Mouse (Mus musculus) hindbrain, embryonic 11.5 days (tissue): ENCODE measurements at regions not wholly inside any gene's neighbourhood (a gene's known extent, or its start where the extent isn't known, plus 50 kb on each side); places are given as distances from the start of the nearest gene placed in this dataset.

Source experiments
- ATAC-seq: fragments of 200-750 bp; cut with Nextera tagmentation; 2 replicates; pipeline ENCODE4 v1.8.0; 2017; ENCODE audit warnings: mild to moderate bottlenecking, moderate TSS enrichment, moderate library complexity; ENCODE audit not compliant: low FRiP score
- DNase-seq: peaks from one replicate; pipeline ENCODE4 v3.0.0-alpha.2; 2015; ENCODE audit warnings: low spot score
- H3K27ac ChIP-seq: fragments of 300-500 bp; sonication (generic); 2 replicates; pipeline ENCODE4 v1.5.1; 2014; ENCODE audit warnings: mild to moderate bottlenecking, low read depth, low read length
- H3K27me3 ChIP-seq: fragments of 300-500 bp; sonication (generic); 2 replicates; pipeline ENCODE4 v1.6.1; 2014; ENCODE audit warnings: mild to moderate bottlenecking, low read length, moderate library complexity, mixed read lengths; ENCODE audit not compliant: control insufficient read depth, insufficient read depth
- H3K36me3 ChIP-seq: fragments of 300-500 bp; sonication (generic); 2 replicates; pipeline ENCODE4 v1.6.1; 2014; ENCODE audit warnings: mild to moderate bottlenecking, low read length, moderate library complexity, mixed read lengths; ENCODE audit not compliant: control insufficient read depth, insufficient read depth
- H3K4me1 ChIP-seq: fragments of 300-500 bp; sonication (generic); replicated peaks from 2 replicates; pipeline ENCODE4 v1.6.1; 2014; ENCODE audit warnings: low read length, mixed read lengths; ENCODE audit not compliant: control insufficient read depth, insufficient read depth
- H3K4me2 ChIP-seq: fragments of 300-500 bp; sonication (generic); replicated peaks from 2 replicates; pipeline ENCODE4 v1.6.1; 2014; ENCODE audit warnings: mild to moderate bottlenecking, low read depth, low read length
- H3K4me3 ChIP-seq: fragments of 300-500 bp; sonication (generic); 2 replicates; pipeline ENCODE4 v1.5.1; 2014; ENCODE audit warnings: low read depth, low read length
- H3K9ac ChIP-seq: fragments of 300-500 bp; sonication (generic); 2 replicates; pipeline ENCODE4 v1.6.1; 2014; ENCODE audit warnings: low read depth, low read length
- H3K9me3 ChIP-seq: fragments of 300-500 bp; sonication (generic); 2 replicates; pipeline ENCODE4 v1.6.1; 2016; ENCODE audit warnings: low read length; ENCODE audit not compliant: control insufficient read depth
- WGBS: fragments of 180-500 bp; shearing (Covaris S2); extraction: QIAGEN DNeasy Blood & Tissue Kit; methylation state at CpG from one replicate; pipeline ENCODE4 v1.1.7; 2014; 5-methylcytosine and 5-hydroxymethylcytosine counted together

DNA sequence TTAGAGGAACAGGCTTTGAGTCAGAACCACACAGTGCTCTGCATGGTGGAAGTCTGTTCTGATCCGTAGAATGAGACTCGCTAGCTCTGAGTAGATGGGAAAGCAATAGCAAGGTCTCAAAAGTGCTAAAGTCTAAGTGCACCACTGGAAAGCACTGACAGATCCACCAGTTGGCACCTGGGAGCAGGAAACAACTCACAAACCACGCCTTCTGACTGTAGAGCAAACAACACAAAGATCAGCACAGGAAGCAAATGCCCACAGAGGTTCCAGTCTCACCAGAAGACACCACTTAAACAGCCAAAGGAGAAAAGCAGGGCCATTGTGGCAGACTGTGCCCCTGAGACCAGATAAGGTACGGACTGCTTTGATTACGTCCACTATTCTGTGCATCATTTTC is 121.1 kb upstream of the 2610301B20Rik start:
- no peak overlapping the region for H3K4me3 ChIP-seq
- no peak overlapping the region for H3K27ac ChIP-seq
- no peaks in the 10 kb centered on the region for H3K36me3 ChIP-seq
- 89% methylated on average over 5 of the region's 5 CpGs for WGBS
- H3K27me3 ChIP-seq, result no peaks in the 10 kb centered on the region
- H3K4me2 ChIP-seq, result no peak overlapping the region
- no peak for DNase-seq
- ATAC-seq, result no peak
- H3K4me1 ChIP-seq, result no peaks in the 10 kb centered on the region
- no peak overlapping the region for H3K9ac ChIP-seq
- no peaks in the 10 kb centered on the region for H3K9me3 ChIP-seq

DNA sequence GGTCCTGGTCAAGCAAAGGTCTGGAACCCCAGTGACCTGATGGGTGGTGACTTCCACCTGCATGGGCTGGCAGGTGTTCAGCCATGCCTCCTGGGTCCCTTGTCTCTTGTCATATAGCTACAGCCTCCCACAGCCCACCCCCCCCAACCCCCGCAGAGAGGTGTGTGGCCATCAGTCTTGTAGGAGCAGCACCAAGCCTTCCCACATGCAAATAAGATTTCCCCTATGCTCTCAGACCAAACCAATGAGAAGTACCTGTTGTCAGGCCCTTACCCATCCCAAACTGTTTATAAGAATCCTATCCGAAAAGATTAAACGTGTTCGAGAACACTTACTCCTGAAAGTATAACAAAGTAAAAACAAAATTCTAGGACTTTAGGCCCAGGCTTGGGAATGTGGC is 114.8 kb upstream of the 2610301B20Rik start:
- H3K9ac ChIP-seq, result no peak overlapping the region

DNA sequence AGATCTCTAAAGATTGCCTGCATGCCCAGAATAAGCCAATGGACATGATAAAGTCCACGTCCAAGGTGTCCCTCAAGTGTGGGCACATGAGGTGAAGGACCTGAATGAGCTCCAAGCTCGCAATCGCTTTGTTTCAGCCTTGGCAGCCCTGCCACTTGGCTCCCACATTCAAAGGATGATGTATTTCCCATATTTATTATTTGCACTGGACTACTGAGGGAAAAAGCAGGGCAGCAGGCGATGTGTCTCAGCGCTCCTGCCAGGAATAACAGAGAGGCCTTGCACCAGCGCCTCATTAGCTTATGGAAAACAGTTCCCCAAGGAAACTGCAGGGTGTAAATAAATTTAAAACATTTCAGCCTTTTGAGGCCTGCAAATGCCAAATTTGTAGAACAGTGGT is 106.6 kb upstream of the 2610301B20Rik start:
- Histone ChIP-seq H3K36me3 (no peaks in the 10 kb centered on the region), H3K4me1 (no peaks in the 10 kb centered on the region), H3K27ac (no peak overlapping the region), H3K9me3 (no peaks in the 10 kb centered on the region), H3K9ac (no peak overlapping the region), H3K27me3 (no peaks in the 10 kb centered on the region), H3K4me2 (no peak overlapping the region), H3K4me3 (no peak overlapping the region)
- DNase-seq (no peak), ATAC-seq (no peak)
- 90% methylated on average over 6 of the region's 6 CpGs for WGBS

More for the DNA sequence above, 114.8 kb upstream of the 2610301B20Rik start:
- DNase-seq (no peak), ATAC-seq (no peak)
- no peak overlapping the region for H3K4me2 ChIP-seq
- H3K27me3 ChIP-seq, result no peaks in the 10 kb centered on the region
- no peaks in the 10 kb centered on the region for H3K9me3 ChIP-seq
- no peak overlapping the region for H3K4me3 ChIP-seq
- H3K27ac ChIP-seq, result no peak overlapping the region
- WGBS, result 86% methylated on average over 4 of the region's 4 CpGs
- no peaks in the 10 kb centered on the region for H3K36me3 ChIP-seq
- no peaks in the 10 kb centered on the region for H3K4me1 ChIP-seq

DNA sequence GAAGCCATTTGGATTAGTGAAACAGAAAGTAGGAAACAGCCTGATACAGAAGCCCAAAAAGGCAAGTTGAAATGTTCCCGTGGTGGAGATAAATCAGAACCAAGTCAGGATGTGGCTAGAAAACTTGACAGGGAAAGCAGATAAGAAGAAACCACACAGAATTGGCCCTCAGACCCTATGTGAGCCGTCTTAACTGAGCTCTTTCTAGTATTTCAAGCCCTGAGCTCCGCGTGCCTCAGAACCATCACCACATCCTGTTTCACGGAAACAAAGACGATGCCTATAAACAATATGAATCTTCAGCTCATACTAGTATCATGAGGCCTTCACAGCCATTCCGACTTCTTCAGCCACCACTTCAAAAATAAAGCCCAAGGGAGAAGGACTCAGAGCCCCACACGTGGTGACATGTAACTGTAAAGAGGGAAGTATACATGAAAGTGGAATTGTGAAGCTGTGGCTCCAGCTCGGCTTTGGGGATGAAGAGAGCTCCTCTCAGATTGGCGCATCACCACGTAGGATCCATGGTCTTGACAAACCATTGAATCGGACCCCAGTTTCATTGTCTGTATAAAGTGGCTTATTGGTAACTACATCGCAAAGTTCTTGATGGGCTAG is 104.2 kb upstream of the 2610301B20Rik start:
- H3K27ac ChIP-seq, result no peak overlapping the region
- DNase-seq (no peak), ATAC-seq (no peak)
- 92% methylated on average over 13 of the region's 13 CpGs for WGBS
- no peaks in the 10 kb centered on the region for H3K4me1 ChIP-seq
- no peaks in the 10 kb centered on the region for H3K9me3 ChIP-seq
- no peaks in the 10 kb centered on the region for H3K36me3 ChIP-seq
- no peak overlapping the region for H3K4me2 ChIP-seq
- no peak overlapping the region for H3K4me3 ChIP-seq
- H3K27me3 ChIP-seq, result no peaks in the 10 kb centered on the region
- no peak overlapping the region for H3K9ac ChIP-seq

DNA sequence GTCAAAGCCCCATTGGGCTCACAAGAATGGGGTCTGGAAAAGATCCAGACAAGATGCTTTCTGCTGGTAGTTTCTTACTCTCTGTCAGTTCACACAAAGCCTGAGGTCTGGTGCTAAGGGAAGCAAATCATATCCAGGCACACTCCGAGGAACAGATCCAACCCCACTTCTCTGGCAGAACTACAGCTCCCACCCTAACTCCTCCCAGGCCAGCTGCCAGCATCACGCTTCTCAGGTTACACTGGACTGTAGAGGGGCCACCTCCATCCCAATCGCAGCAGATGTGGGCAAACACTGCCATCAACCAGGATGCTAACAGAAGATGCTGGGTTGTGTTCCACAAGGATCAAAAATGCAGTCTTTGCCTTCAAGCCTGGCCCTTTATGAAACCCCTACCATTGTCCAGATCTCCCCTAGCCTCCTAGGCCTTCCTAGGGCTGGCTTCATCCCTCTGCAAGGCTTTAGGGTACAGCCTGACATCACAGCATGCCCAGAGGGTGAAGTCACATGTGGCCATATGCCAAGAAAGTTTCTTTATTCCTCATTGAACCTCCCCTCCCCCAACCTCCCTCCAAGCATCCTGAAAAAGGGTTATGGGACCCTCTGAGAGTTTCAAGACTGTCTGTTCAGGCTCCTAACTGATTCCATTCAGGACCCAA is 99.6 kb upstream of the 2610301B20Rik start:
- ATAC-seq, result no peak
- no peaks in the 10 kb centered on the region for H3K9me3 ChIP-seq
- no peak overlapping the region for H3K9ac ChIP-seq
- no peaks in the 10 kb centered on the region for H3K27me3 ChIP-seq
- DNase-seq, result peak; percentile 14
- no peak overlapping the region for H3K4me3 ChIP-seq
- WGBS, result 45% methylated on average over 3 of the region's 3 CpGs
- H3K4me1 ChIP-seq, result no peaks in the 10 kb centered on the region
- no peak overlapping the region for H3K4me2 ChIP-seq
- H3K36me3 ChIP-seq, result no peaks in the 10 kb centered on the region
- H3K27ac ChIP-seq, result no peak overlapping the region

DNA sequence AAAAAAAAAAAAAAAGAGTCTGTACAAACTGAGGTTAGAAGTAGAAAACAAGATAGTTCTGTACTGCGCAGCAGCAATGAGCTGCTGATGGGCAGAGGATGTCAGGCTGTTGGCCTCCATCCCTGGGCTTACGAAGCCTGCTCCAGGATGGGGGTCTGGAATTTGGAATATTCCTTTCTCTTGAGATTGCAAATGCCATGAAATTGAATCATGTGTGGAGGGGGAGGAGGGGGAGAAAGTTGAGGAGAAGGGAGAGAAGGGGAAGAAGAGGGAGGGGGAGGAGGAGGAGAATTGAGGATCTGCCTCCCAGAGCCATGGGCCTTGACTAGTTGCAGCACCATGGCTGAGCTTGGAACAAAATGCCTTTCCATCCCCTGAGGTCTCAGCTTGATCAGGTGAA is 87.6 kb upstream of the 2610301B20Rik start:
- Histone ChIP-seq H3K9me3 (no peaks in the 10 kb centered on the region), H3K27ac (no peak overlapping the region), H3K4me1 (no peaks in the 10 kb centered on the region), H3K36me3 (no peaks in the 10 kb centered on the region), H3K27me3 (no peaks in the 10 kb centered on the region), H3K4me2 (no peak overlapping the region), H3K9ac (no peak overlapping the region), H3K4me3 (no peak overlapping the region)
- no peak for DNase-seq
- WGBS, result 84% methylated on average over 2 of the region's 2 CpGs
- ATAC-seq, result no peak

DNA sequence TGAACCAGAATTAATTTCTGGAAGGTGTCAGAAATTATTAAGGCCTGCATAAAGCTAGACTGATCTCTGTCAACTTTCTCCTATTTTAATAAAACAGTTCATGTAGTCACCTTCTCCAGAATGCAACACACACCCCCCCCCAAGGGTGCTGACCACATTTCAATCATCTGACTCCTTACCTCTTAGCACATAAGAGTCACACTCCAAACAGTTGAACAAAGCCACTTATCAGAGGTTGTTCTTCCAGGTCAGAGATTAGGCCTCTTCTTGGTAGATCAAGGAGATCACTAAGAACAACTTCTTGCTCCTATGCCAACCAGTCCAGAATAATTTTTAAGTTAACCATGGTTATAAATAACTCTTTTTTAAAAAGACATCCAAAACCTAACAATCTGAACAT is 86.0 kb upstream of the 2610301B20Rik start:
- no peak overlapping the region for H3K27ac ChIP-seq
- H3K9ac ChIP-seq, result no peak overlapping the region
- ATAC-seq, result no peak
- H3K4me3 ChIP-seq, result no peak overlapping the region
- no peaks in the 10 kb centered on the region for H3K27me3 ChIP-seq
- H3K9me3 ChIP-seq, result no peaks in the 10 kb centered on the region
- no peak for DNase-seq
- H3K4me1 ChIP-seq, result no peaks in the 10 kb centered on the region
- H3K36me3 ChIP-seq, result no peaks in the 10 kb centered on the region
- H3K4me2 ChIP-seq, result no peak overlapping the region

DNA sequence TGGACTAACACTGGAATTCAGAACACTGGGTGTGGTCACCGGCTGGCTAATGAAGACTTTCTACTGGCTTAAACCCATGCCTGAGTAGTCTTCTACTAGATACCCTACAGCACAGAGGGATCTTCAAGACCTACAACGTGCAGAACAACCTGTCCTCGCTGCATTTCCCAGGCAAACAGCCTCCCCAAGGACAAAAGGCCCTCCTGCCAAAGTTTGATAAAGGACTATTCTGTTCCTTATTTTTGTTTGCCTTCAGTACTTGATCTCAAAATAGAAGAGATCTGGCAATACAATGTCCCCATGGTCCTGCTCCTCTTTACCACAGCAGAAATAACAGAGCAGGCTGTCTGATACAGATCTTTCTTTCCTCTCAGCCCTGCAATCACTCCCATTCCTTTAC is 85.2 kb upstream of the 2610301B20Rik start:
- 79% methylated on average over 3 of the region's 3 CpGs for WGBS
- no peaks in the 10 kb centered on the region for H3K9me3 ChIP-seq
- H3K27ac ChIP-seq, result no peak overlapping the region
- H3K9ac ChIP-seq, result no peak overlapping the region
- no peak for ATAC-seq
- no peak overlapping the region for H3K4me2 ChIP-seq
- no peaks in the 10 kb centered on the region for H3K27me3 ChIP-seq
- H3K36me3 ChIP-seq, result no peaks in the 10 kb centered on the region
- no peak for DNase-seq
- no peak overlapping the region for H3K4me3 ChIP-seq
- H3K4me1 ChIP-seq, result no peaks in the 10 kb centered on the region

DNA sequence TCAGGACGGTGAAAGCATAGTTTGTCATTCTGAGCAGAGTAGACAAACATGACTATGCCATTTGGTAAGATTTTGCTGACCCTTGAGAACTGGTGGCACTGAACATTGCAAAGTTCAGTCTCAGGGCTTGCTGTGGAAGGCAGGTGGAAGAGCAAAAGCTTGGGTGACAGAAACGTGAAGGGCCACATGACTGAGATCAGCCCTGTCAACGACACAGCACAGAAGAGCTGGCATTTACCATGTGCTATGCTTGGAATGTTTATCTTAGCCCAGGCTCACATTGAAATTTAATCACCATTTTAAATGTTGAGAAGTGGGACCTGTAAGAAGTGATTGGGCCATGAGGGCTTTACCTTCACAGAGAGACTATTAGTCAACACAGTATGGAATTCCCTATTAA is 81.7 kb upstream of the 2610301B20Rik start:
- no peak overlapping the region for H3K27ac ChIP-seq
- DNase-seq (no peak), ATAC-seq (no peak)
- H3K9ac ChIP-seq, result no peak overlapping the region
- no peaks in the 10 kb centered on the region for H3K27me3 ChIP-seq
- WGBS, result 75% methylated on average over 3 of the region's 3 CpGs
- H3K36me3 ChIP-seq, result no peaks in the 10 kb centered on the region
- no peaks in the 10 kb centered on the region for H3K9me3 ChIP-seq
- no peak overlapping the region for H3K4me2 ChIP-seq
- H3K4me3 ChIP-seq, result no peak overlapping the region
- no peaks in the 10 kb centered on the region for H3K4me1 ChIP-seq
